Mouse (Mus musculus): Measurements from ENCODE around the gene Nhsl1. TPM values are rescaled to one million over a fixed set of nuclear protein-coding genes. Genes with fewer than 3 reads are reported as not detected.

The Nhsl1 gene
- polyA plus RNA-seq, 1 experiment = 0.74 TPM

GRCm38 (mm10) chr10:18358461-18358860 is 39.7 kb downstream of the Nhsl1 start:
- DNase-seq (ENCODE audit: low read depth in 1 of 2, low spot score in 2 of 2) = no peak
- 95% methylated on average over 5 of the region's 5 CpGs for WGBS
- Histone ChIP-seq H3K36me3 (ENCODE audit: control insufficient read depth, insufficient read depth, low read length) (no peaks in the 10 kb centered on the region), H3K27me3 (ENCODE audit: control insufficient read depth, insufficient read depth, low read length) (no peaks in the 10 kb centered on the region), H3K27ac (ENCODE audit: insufficient read depth, low read length) (no peak overlapping the region), H3K4me3 (ENCODE audit: extremely low read depth, insufficient read depth, insufficient read length) (no peak overlapping the region), H3K4me1 (ENCODE audit: control insufficient read depth, insufficient read depth, insufficient read length) (no peaks in the 10 kb centered on the region)
- TF ChIP-seq POLR2A (IDR thresholded peaks at IDR 0.05; ENCODE audit: low read depth, low read length) (no peak), CTCF (IDR thresholded peaks at IDR 0.05; ENCODE audit: extremely low read depth, insufficient read depth, insufficient read length, insufficient replicate concordance) (no peak)

DNA sequence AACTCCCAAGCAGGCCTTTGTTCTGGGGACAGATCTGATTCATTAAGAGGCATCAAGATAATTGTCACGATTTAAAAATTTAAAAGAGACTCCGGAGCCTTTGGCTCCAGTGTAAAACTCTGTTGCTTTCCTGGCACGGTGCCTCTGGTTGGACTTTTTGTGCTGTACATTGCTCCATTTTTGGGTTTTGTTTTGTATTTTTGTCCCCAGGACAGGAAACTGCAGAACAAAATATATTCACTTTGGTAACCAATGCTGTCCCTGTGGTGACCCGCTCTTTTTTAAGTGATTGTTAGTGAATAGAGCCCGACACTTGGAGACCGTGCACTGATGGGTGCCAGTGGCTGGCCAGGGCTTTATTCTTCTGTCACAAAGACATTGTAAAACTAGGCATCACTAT is 41.4 kb downstream of the Nhsl1 start:
- no peak overlapping the region for H3K27ac ChIP-seq (ENCODE audit: insufficient read depth, low read length)
- H3K4me3 ChIP-seq (ENCODE audit: extremely low read depth, insufficient read depth, insufficient read length) = no peak overlapping the region
- no peak for DNase-seq (ENCODE audit: low read depth in 1 of 2, low spot score in 2 of 2)
- no peaks in the 10 kb centered on the region for H3K4me1 ChIP-seq (ENCODE audit: control insufficient read depth, insufficient read depth, insufficient read length)
- TF ChIP-seq POLR2A (IDR thresholded peaks at IDR 0.05; ENCODE audit: low read depth, low read length) (no peak), CTCF (IDR thresholded peaks at IDR 0.05; ENCODE audit: extremely low read depth, insufficient read depth, insufficient read length, insufficient replicate concordance) (no peak)
- no peaks in the 10 kb centered on the region for H3K27me3 ChIP-seq (ENCODE audit: control insufficient read depth, insufficient read depth, low read length)
- WGBS = 86% methylated on average over 6 of the region's 6 CpGs
- no peaks in the 10 kb centered on the region for H3K36me3 ChIP-seq (ENCODE audit: control insufficient read depth, insufficient read depth, low read length)

GRCm38 (mm10) chr10:18365432-18365831 is 46.6 kb downstream of the Nhsl1 start:
- no peak for DNase-seq (ENCODE audit: low read depth in 1 of 2, low spot score in 2 of 2)
- TF ChIP-seq POLR2A (IDR thresholded peaks at IDR 0.05; ENCODE audit: low read depth, low read length) (no peak), CTCF (IDR thresholded peaks at IDR 0.05; ENCODE audit: extremely low read depth, insufficient read depth, insufficient read length, insufficient replicate concordance) (no peak)
- Histone ChIP-seq H3K36me3 (ENCODE audit: control insufficient read depth, insufficient read depth, low read length) (no peaks in the 10 kb centered on the region), H3K4me1 (ENCODE audit: control insufficient read depth, insufficient read depth, insufficient read length) (no peaks in the 10 kb centered on the region), H3K4me3 (ENCODE audit: extremely low read depth, insufficient read depth, insufficient read length) (no peak overlapping the region), H3K27ac (ENCODE audit: insufficient read depth, low read length) (no peak overlapping the region), H3K27me3 (ENCODE audit: control insufficient read depth, insufficient read depth, low read length) (no peaks in the 10 kb centered on the region)
- WGBS = 58% methylated on average over 6 of the region's 6 CpGs

DNA sequence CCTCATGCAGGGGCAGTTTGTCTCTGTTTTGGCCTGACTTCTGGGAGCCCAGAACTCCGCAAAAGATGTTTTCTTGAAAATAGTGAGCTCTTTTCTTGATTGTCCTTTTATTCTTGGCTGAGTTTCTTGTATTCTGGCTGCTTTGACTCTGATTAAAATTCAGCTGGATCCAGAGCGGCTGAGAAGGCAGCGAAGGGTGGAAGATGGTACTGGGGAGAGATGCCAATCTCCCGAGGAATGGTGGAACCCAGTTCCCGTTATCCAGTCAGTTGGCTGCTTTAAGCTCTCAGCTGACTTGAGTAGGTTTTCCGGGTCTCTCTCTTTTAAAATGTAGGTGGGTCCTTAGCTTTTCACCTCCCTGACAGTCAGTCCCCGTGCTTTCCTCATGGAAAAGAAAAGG is 47.9 kb downstream of the Nhsl1 start:
- H3K27ac ChIP-seq (ENCODE audit: insufficient read depth, low read length) = no peak overlapping the region
- H3K4me1 ChIP-seq (ENCODE audit: control insufficient read depth, insufficient read depth, insufficient read length) = no peaks in the 10 kb centered on the region
- TF ChIP-seq CTCF (IDR thresholded peaks at IDR 0.05; ENCODE audit: extremely low read depth, insufficient read depth, insufficient read length, insufficient replicate concordance) = no peak
- TF ChIP-seq POLR2A (IDR thresholded peaks at IDR 0.05; ENCODE audit: low read depth, low read length) = no peak
- H3K27me3 ChIP-seq (ENCODE audit: control insufficient read depth, insufficient read depth, low read length) = no peaks in the 10 kb centered on the region
- H3K4me3 ChIP-seq (ENCODE audit: extremely low read depth, insufficient read depth, insufficient read length) = no peak overlapping the region
- WGBS = 91% methylated on average over 7 of the region's 7 CpGs
- no peak for DNase-seq (ENCODE audit: low read depth in 1 of 2, low spot score in 2 of 2)
- no peaks in the 10 kb centered on the region for H3K36me3 ChIP-seq (ENCODE audit: control insufficient read depth, insufficient read depth, low read length)

DNA sequence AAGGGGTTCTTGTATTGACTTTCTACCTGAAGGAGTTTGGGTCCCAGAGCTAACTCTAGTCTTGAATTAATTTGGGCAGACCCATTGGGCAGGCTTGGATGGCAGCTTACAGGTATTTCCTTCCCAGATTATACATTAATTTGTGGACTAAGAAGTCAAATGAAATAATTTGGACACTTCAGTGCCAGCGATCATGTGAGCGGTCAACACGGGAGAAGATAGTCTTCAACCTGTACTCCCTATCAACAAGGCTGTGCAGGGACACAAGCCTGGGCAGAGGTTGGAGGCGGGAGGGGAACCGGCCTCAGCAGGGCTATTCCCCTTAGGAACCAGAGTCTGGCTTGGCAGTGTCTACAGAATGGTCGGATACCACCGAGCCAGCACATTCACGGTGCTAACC is 49.3 kb downstream of the Nhsl1 start:
- no peaks in the 10 kb centered on the region for H3K27me3 ChIP-seq (ENCODE audit: control insufficient read depth, insufficient read depth, low read length)
- H3K36me3 ChIP-seq (ENCODE audit: control insufficient read depth, insufficient read depth, low read length) = no peaks in the 10 kb centered on the region
- no peak overlapping the region for H3K4me3 ChIP-seq (ENCODE audit: extremely low read depth, insufficient read depth, insufficient read length)
- H3K4me1 ChIP-seq (ENCODE audit: control insufficient read depth, insufficient read depth, insufficient read length) = no peaks in the 10 kb centered on the region
- no peak for TF ChIP-seq POLR2A (IDR thresholded peaks at IDR 0.05; ENCODE audit: low read depth, low read length)
- TF ChIP-seq CTCF (IDR thresholded peaks at IDR 0.05; ENCODE audit: extremely low read depth, insufficient read depth, insufficient read length, insufficient replicate concordance) = no peak
- DNase-seq (ENCODE audit: low read depth in 1 of 2, low spot score in 2 of 2) = no peak
- no peak overlapping the region for H3K27ac ChIP-seq (ENCODE audit: insufficient read depth, low read length)
- WGBS = 94% methylated on average over 8 of the region's 8 CpGs

- no peaks in the 10 kb centered on the region for H3K4me1 ChIP-seq (ENCODE audit: control insufficient read depth, insufficient read depth, insufficient read length)
- H3K27me3 ChIP-seq (ENCODE audit: control insufficient read depth, insufficient read depth, low read length) = no peaks in the 10 kb centered on the region
- WGBS = 86% methylated on average over 17 of the region's 17 CpGs
- TF ChIP-seq POLR2A (IDR thresholded peaks at IDR 0.05; ENCODE audit: low read depth, low read length) (no peak), CTCF (IDR thresholded peaks at IDR 0.05; ENCODE audit: extremely low read depth, insufficient read depth, insufficient read length, insufficient replicate concordance) (no peak)
- H3K36me3 ChIP-seq (ENCODE audit: control insufficient read depth, insufficient read depth, low read length) = no peaks in the 10 kb centered on the region
- no peak overlapping the region for H3K27ac ChIP-seq (ENCODE audit: insufficient read depth, low read length)
- no peak overlapping the region for H3K4me3 ChIP-seq (ENCODE audit: extremely low read depth, insufficient read depth, insufficient read length)
- DNase-seq (ENCODE audit: low read depth in 1 of 2, low spot score in 2 of 2) = no peak
Observed at GRCm38 (mm10) chr10:18370475-18371286, 51.9 kb downstream of the Nhsl1 start.

DNA sequence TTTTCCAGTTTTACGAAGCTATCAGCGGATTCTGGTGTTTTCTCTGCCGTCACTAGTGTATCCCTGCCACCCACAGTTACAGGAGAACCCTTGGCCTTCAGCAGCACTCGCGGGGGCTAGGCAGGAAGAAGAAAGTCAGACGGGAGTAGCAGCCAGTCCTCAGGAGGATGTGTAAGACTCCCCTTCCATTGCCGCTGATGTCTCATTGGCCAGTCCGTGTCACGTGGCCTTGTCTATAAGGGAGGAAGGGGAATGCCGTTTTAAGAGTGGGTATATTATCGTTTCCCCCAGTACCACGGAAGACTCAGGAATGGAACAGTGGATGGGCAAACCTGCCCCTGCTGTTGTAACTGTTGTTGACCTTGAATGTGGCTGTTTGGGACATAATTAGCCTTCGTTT is 53.1 kb downstream of the Nhsl1 start:
- Histone ChIP-seq H3K4me3 (ENCODE audit: extremely low read depth, insufficient read depth, insufficient read length) (no peak overlapping the region), H3K27ac (ENCODE audit: insufficient read depth, low read length) (no peak overlapping the region), H3K36me3 (ENCODE audit: control insufficient read depth, insufficient read depth, low read length) (no peaks in the 10 kb centered on the region), H3K27me3 (ENCODE audit: control insufficient read depth, insufficient read depth, low read length) (no peaks in the 10 kb centered on the region), H3K4me1 (ENCODE audit: control insufficient read depth, insufficient read depth, insufficient read length) (no peaks in the 10 kb centered on the region)
- TF ChIP-seq POLR2A (IDR thresholded peaks at IDR 0.05; ENCODE audit: low read depth, low read length) (no peak), CTCF (IDR thresholded peaks at IDR 0.05; ENCODE audit: extremely low read depth, insufficient read depth, insufficient read length, insufficient replicate concordance) (no peak)
- WGBS = 83% methylated on average over 13 of the region's 13 CpGs
- no peak for DNase-seq (ENCODE audit: low read depth in 1 of 2, low spot score in 2 of 2)
